Mouse (Mus musculus): ENCODE measurements around the gene Olfr1140.

Gene Olfr1140

GRCm38 (mm10) chr2:87743452-87743851 lies at the start of gene Olfr1140:
Gene Olfr1140, plus strand, starts transcription at chr2:87743752.
- no peak for DNase-seq

- DNase-seq: no peak
These were observed 49.7 kb upstream of the Olfr1140 start, which contains the start of gene Olfr1136 for GRCm38 (mm10) chr2:87693847-87694246. Gene Olfr1136, minus strand, starts transcription at chr2:87693947.

- no peak for DNase-seq
These were observed 30.5 kb upstream of the Olfr1140 start, which contains the start of gene Olfr1137 for GRCm38 (mm10) chr2:87713079-87713478. Gene Olfr1137, minus strand, starts transcription at chr2:87713179.

- no peak for DNase-seq
These were observed 3.7 kb upstream of the Olfr1140 start, which contains the start of gene Olfr1138 for GRCm38 (mm10) chr2:87739878-87740277. Gene Olfr1138, minus strand, starts transcription at chr2:87739978.

GRCm38 (mm10) chr2:87753891-87754290 lies 10.3 kb downstream of the Olfr1140 start, which contains the start of gene Olfr1141:
Gene Olfr1141, minus strand, starts transcription at chr2:87753991.
- no peak for DNase-seq

GRCm38 (mm10) chr2:87776143-87776542 lies 32.6 kb downstream of the Olfr1140 start:
- no peak for DNase-seq

GRCm38 (mm10) chr2:87779183-87779582 lies 35.6 kb downstream of the Olfr1140 start, which contains the start of gene Olfr152:
Gene Olfr152, plus strand, starts transcription at chr2:87779483.
- no peak for DNase-seq

All from kidney, adult 18-20 months (tissue).